Mouse (Mus musculus) hindbrain, embryonic 15.5 days (tissue): ENCODE results near the gene Hist1h2ah. TPM values are rescaled to one million over a fixed set of nuclear protein-coding genes. Genes with fewer than 3 reads are reported as not detected.

Source experiments
- microRNA-seq: library from miRNA; unstranded; fragments of <30 nt; microRNA quantifications from one replicate; pipeline ENCODE4, GENCODE M21; 2016
- polyA plus RNA-seq: library from polyadenylated mRNA; unstranded; fragments of >200 nt; fragmentation: Nextera tagmentation; extraction: Ambion mirVana; gene quantifications from 2 replicates; pipeline ENCODE4 v1.2.1, GENCODE M21; 2015

Hist1h2ah gene
- polyA plus RNA-seq, 1 experiment from 2014 or later = 2.2 TPM

Small RNA genes within 50 kb of the gene (microRNA-seq; reads per million reads assigned to microRNA genes)
- gene Gm26300 (not detected), gene Gm44390 (not detected), gene Gm44486 (not detected)

Other genes starting within 250 kb of the Hist1h2ah start
- 1.0 and 1.5 TPM in 2 replicates for gene Hist1h2an, start 248.3 kb downstream of the Hist1h2ah start, polyA plus RNA-seq
- gene Hist1h2bp, start 248.1 kb downstream of the Hist1h2ah start, polyA plus RNA-seq = 0.44 and 0.58 TPM in 2 replicates
- 4.9 and 7.3 TPM in 2 replicates for gene Hist1h2bq, start 225.4 kb downstream of the Hist1h2ah start, polyA plus RNA-seq
- not detected in 2 replicates for gene Hist1h2ao, start 225.1 kb downstream of the Hist1h2ah start, polyA plus RNA-seq
- gene Hist1h4m, start 223.8 kb downstream of the Hist1h2ah start, polyA plus RNA-seq = not detected in 2 replicates
- 4.9 and 7.7 TPM in 2 replicates for gene Hist1h4n, start 203.4 kb downstream of the Hist1h2ah start, polyA plus RNA-seq
- gene Hist1h2ap, start 202.1 kb downstream of the Hist1h2ah start, polyA plus RNA-seq = 669 and 801 TPM in 2 replicates
- gene Hist1h2br, start 201.8 kb downstream of the Hist1h2ah start, polyA plus RNA-seq = 4.7 and 7.1 TPM in 2 replicates
- 11.7 and 12.3 TPM in 2 replicates for gene Zfp184, start 90.5 kb downstream of the Hist1h2ah start, polyA plus RNA-seq
- 0.08 TPM in 1 of 2 replicates, not detected in the other for gene Pom121l2, start 54.4 kb downstream of the Hist1h2ah start, polyA plus RNA-seq
- 0.14 TPM in 1 of 2 replicates, not detected in the other for gene Prss16, start 25.8 kb downstream of the Hist1h2ah start, polyA plus RNA-seq
- 1.2 and 1.5 TPM in 2 replicates for gene Hist1h2bk, start 302 bp upstream of the Hist1h2ah start, polyA plus RNA-seq
- gene Hist1h4i, start 5.8 kb upstream of the Hist1h2ah start, polyA plus RNA-seq = 8.4 and 10.7 TPM in 2 replicates
- 6.5 and 10.3 TPM in 2 replicates for gene Hist1h2ag, start 7.4 kb upstream of the Hist1h2ah start, polyA plus RNA-seq
- 2.3 and 2.9 TPM in 2 replicates for gene Hist1h2bj, start 7.6 kb upstream of the Hist1h2ah start, polyA plus RNA-seq
- not detected in 2 replicates for gene Vmn1r188, start 48.9 kb upstream of the Hist1h2ah start, polyA plus RNA-seq
- not detected in 2 replicates for gene Vmn1r189, start 70.3 kb upstream of the Hist1h2ah start, polyA plus RNA-seq
- not detected in 2 replicates for gene Vmn1r191, start 148.4 kb upstream of the Hist1h2ah start, polyA plus RNA-seq
- gene Vmn1r192, start 155.6 kb upstream of the Hist1h2ah start, polyA plus RNA-seq = not detected in 2 replicates
- not detected in 2 replicates for gene Vmn1r193, start 187.6 kb upstream of the Hist1h2ah start, polyA plus RNA-seq
- gene Vmn1r194, start 208.6 kb upstream of the Hist1h2ah start, polyA plus RNA-seq = not detected in 2 replicates
- not detected in 2 replicates for gene Vmn1r195, start 235.0 kb upstream of the Hist1h2ah start, polyA plus RNA-seq